Mouse (Mus musculus) MEL (cell line): ENCODE results near the gene Zmat1. TPM values are rescaled to one million over a fixed set of nuclear protein-coding genes. Genes with fewer than 3 reads are reported as not detected.

Source experiments
- DNase-seq: peaks from one replicate; pipeline ENCODE4 v3.0.0; 2011; ENCODE audit warnings: low read depth, low spot score
- H3K27ac ChIP-seq: 2 replicates; pipeline ENCODE4 v1.5.1; 2012; ENCODE audit warnings: low read depth, mild to moderate bottlenecking, control low read depth, low read length, moderate library complexity; ENCODE audit not compliant: control insufficient read depth
- H3K27me3 ChIP-seq, 2 experiments: fragments of 150-350 bp in 1 of 2; sonication (generic) in 1 of 2; 2 replicates each; pipeline ENCODE4 v1.6.1; 2012; ENCODE audit warnings: low read length in 2 of 2, mild to moderate bottlenecking in 2 of 2, improper control_type of control experiment in 1 of 2, moderate library complexity in 1 of 2; ENCODE audit not compliant: insufficient read depth in 2 of 2, control insufficient read depth in 1 of 2
- H3K36me3 ChIP-seq, 2 experiments: 2 replicates each; pipeline ENCODE4 v1.6.1; 2012 to 2014; ENCODE audit warnings: low read length in 2 of 2, improper control_type of control experiment in 1 of 2, inconsistent platforms in 1 of 2, mild to moderate bottlenecking in 1 of 2; ENCODE audit not compliant: insufficient read depth in 2 of 2, control insufficient read depth in 1 of 2
- H3K4me1 ChIP-seq, 2 experiments: fragments of 150-350 bp in 1 of 2; sonication (generic) in 1 of 2; 2 replicates each; pipeline ENCODE4 v1.6.1; 2012; ENCODE audit warnings: low read length in 2 of 2, improper control_type of control experiment in 1 of 2, mild to moderate bottlenecking in 1 of 2; ENCODE audit not compliant: insufficient read depth in 2 of 2, control insufficient read depth in 1 of 2
- H3K4me3 ChIP-seq, 2 experiments: fragments of 150-350 bp in 1 of 2; sonication (generic) in 1 of 2; 2 replicates each; pipeline ENCODE4 v1.5.1; 2012; ENCODE audit warnings: low read depth in 2 of 2, low read length in 2 of 2, mild to moderate bottlenecking in 2 of 2, moderate library complexity in 2 of 2, control low read depth in 1 of 2, improper control_type of control experiment in 1 of 2; ENCODE audit not compliant: control insufficient read depth in 1 of 2, insufficient read depth in 1 of 2
- H3K79me2 ChIP-seq: 2 replicates; pipeline ENCODE4 v1.6.1; 2012; ENCODE audit warnings: mild to moderate bottlenecking, low read length, moderate library complexity; ENCODE audit not compliant: control insufficient read depth, poor library complexity, insufficient read depth
- H3K9ac ChIP-seq: 2 replicates; pipeline ENCODE4 v1.6.1; 2012; ENCODE audit warnings: low read depth, mild to moderate bottlenecking, control low read depth, low read length, moderate library complexity; ENCODE audit not compliant: control insufficient read depth, poor library complexity, severe bottlenecking
- H3K9me3 ChIP-seq: fragments of 150-350 bp; sonication (generic); replicated peaks from 2 replicates; pipeline ENCODE4 v1.6.1; 2012; ENCODE audit warnings: mild to moderate bottlenecking, low read length, improper control_type of control experiment, moderate library complexity; ENCODE audit not compliant: insufficient read depth
- CTCF ChIP-seq, 3 experiments: IDR thresholded peaks in 2 of 3; conservative IDR thresholded peaks in 1 of 3; 2 replicates each; pipeline ENCODE4 v1.5.1; 2011 to 2012; ENCODE audit warnings: low read length in 3 of 3, low read depth in 2 of 3, mild to moderate bottlenecking in 2 of 3, improper control_type of control experiment in 1 of 3, inconsistent platforms in 1 of 3, mixed read lengths in 1 of 3, moderate library complexity in 1 of 3; ENCODE audit not compliant: control insufficient read depth in 1 of 3, insufficient read depth in 1 of 3, poor library complexity in 1 of 3, severe bottlenecking in 1 of 3
- ELF1 ChIP-seq: IDR thresholded peaks from 2 replicates; pipeline ENCODE4 v1.6.1; 2014; ENCODE audit warnings: low read depth, mild to moderate bottlenecking, inconsistent platforms, low read length, improper control_type of control experiment, moderate library complexity
- GABPA ChIP-seq: IDR thresholded peaks from 2 replicates; pipeline ENCODE4 v1.6.1; 2012; ENCODE audit warnings: low read depth, mild to moderate bottlenecking, inconsistent platforms, low read length, improper control_type of control experiment, moderate library complexity
- HCFC1 ChIP-seq: IDR thresholded peaks from 2 replicates; pipeline ENCODE4 v1.6.1; 2012; ENCODE audit warnings: low read depth, mild to moderate bottlenecking, inconsistent platforms, low read length, improper control_type of control experiment, moderate library complexity
- JUND ChIP-seq: IDR thresholded peaks from 2 replicates; pipeline ENCODE4 v1.6.1; 2011; ENCODE audit warnings: low read depth, mild to moderate bottlenecking, improper control_type of control experiment, low read length
- MAX ChIP-seq: IDR thresholded peaks from 2 replicates; pipeline ENCODE4 v1.6.1; 2011; ENCODE audit warnings: low read length, improper control_type of control experiment
- MAZ ChIP-seq: IDR thresholded peaks from 2 replicates; pipeline ENCODE4 v1.6.1; 2012; ENCODE audit warnings: low read depth, mild to moderate bottlenecking, inconsistent platforms, low read length, improper control_type of control experiment
- MEF2A ChIP-seq: IDR thresholded peaks from 2 replicates; pipeline ENCODE4 v1.6.1; 2014; ENCODE audit warnings: low read depth, mild to moderate bottlenecking, inconsistent platforms, low read length, improper control_type of control experiment; ENCODE audit not compliant: poor library complexity, insufficient replicate concordance, severe bottlenecking; ENCODE audit errors: extremely low read depth
- MXI1 ChIP-seq: IDR thresholded peaks from 2 replicates; pipeline ENCODE4 v1.6.1; 2011; ENCODE audit warnings: mild to moderate bottlenecking, low read depth, low read length, improper control_type of control experiment
- NRF1 ChIP-seq: IDR thresholded peaks from 2 replicates; pipeline ENCODE4 v1.6.1; 2014; ENCODE audit warnings: low read depth, mild to moderate bottlenecking, inconsistent platforms, low read length, improper control_type of control experiment, moderate library complexity; ENCODE audit not compliant: poor library complexity, insufficient read depth, severe bottlenecking
- POLR2A ChIP-seq, 2 experiments: IDR thresholded peaks; 2 replicates each; pipeline ENCODE4 v1.6.1; 2011 to 2012; ENCODE audit warnings: low read length in 2 of 2, mild to moderate bottlenecking in 2 of 2, control low read depth in 1 of 2, improper control_type of control experiment in 1 of 2, low read depth in 1 of 2, moderate library complexity in 1 of 2; ENCODE audit not compliant: control insufficient read depth in 1 of 2, insufficient read depth in 1 of 2, poor library complexity in 1 of 2
- POLR2AphosphoS2 ChIP-seq: IDR thresholded peaks from 2 replicates; pipeline ENCODE4 v1.6.1; 2011; ENCODE audit warnings: low read length, improper control_type of control experiment
- POLR2AphosphoS5 ChIP-seq: IDR thresholded peaks from 2 replicates; pipeline ENCODE4 v1.6.1; 2012; ENCODE audit warnings: low read depth, borderline replicate concordance, mild to moderate bottlenecking, inconsistent platforms, low read length, moderate library complexity, mixed read lengths
- RCOR1 ChIP-seq: IDR thresholded peaks from 2 replicates; pipeline ENCODE4 v1.6.1; 2012; ENCODE audit warnings: low read depth, mild to moderate bottlenecking, inconsistent platforms, low read length, improper control_type of control experiment
- TAL1 ChIP-seq: IDR thresholded peaks from 2 replicates; pipeline ENCODE4 v1.6.1; 2012; ENCODE audit warnings: mild to moderate bottlenecking, inconsistent platforms, low read length, moderate library complexity, mixed read lengths
- TCF12 ChIP-seq: IDR thresholded peaks from 2 replicates; pipeline ENCODE4 v1.6.1; 2014; ENCODE audit warnings: low read depth, mild to moderate bottlenecking, inconsistent platforms, low read length, improper control_type of control experiment, moderate library complexity
- USF1 ChIP-seq: IDR thresholded peaks from 2 replicates; pipeline ENCODE4 v1.6.1; 2014; ENCODE audit warnings: low read depth, mild to moderate bottlenecking, inconsistent platforms, low read length, improper control_type of control experiment, moderate library complexity
- USF2 ChIP-seq, 2 experiments: IDR thresholded peaks; 2 replicates each; pipeline ENCODE4 v1.6.1; 2011 to 2012; ENCODE audit warnings: improper control_type of control experiment in 2 of 2, low read length in 2 of 2, borderline replicate concordance in 1 of 2, inconsistent platforms in 1 of 2, low read depth in 1 of 2, mild to moderate bottlenecking in 1 of 2; ENCODE audit not compliant: insufficient read depth in 1 of 2
- ZMIZ1 ChIP-seq: IDR thresholded peaks from 2 replicates; pipeline ENCODE4 v1.6.1; 2012; ENCODE audit warnings: low read depth, mild to moderate bottlenecking, inconsistent platforms, low read length, improper control_type of control experiment, moderate library complexity
- ZNF384 ChIP-seq: IDR thresholded peaks from 2 replicates; pipeline ENCODE4 v1.6.1; 2012; ENCODE audit warnings: low read depth, mild to moderate bottlenecking, inconsistent platforms, low read length, improper control_type of control experiment
- polyA plus RNA-seq, 2 experiments: library from polyadenylated mRNA; stranded (reverse) in 1 of 2; unstranded in 1 of 2; fragments of >175 nt in 1 of 2; fragments of >200 nt in 1 of 2; gene quantifications; 2 replicates each; pipeline versions ENCODE4 v1.2.1 to v1.2.4; 2012; ENCODE audit warnings: low replicate concordance in 2 of 2, low read depth in 1 of 2; ENCODE audit not compliant: insufficient read length in 2 of 2, insufficient read depth in 1 of 2, missing spikeins in 1 of 2
- total RNA-seq: library from RNA; depleted of rRNA; stranded (reverse); fragments of 300-350 nt; gene quantifications from 2 replicates; pipeline ENCODE4 v1.2.3, GENCODE M21; 2012

Gene Zmat1
- total and polyA plus RNA-seq, 3 experiments = 1.7 to 3.9 TPM; not detected in 1

GRCm38 (mm10) chrX:135025135-135025534 lies 16.1 kb upstream of the Zmat1 start:
- H3K9me3 ChIP-seq = no peaks in the 10 kb centered on the region
- no peaks in the 10 kb centered on the region; a peak in 1 of 4 replicates for H3K27me3 ChIP-seq
- H3K4me3 ChIP-seq = no peak overlapping the region
- no peak overlapping the region for H3K9ac ChIP-seq
- no peak for TF ChIP-seq MAZ
- TF ChIP-seq USF2 (IDR thresholded peaks at IDR 0.05; ENCODE audit: borderline replicate concordance in 1 of 2, insufficient read depth in 1 of 2, low read depth in 1 of 2, low read length in 2 of 2) = no peak
- no peak for TF ChIP-seq GABPA
- TF ChIP-seq RCOR1 = no peak
- no peak for TF ChIP-seq POLR2AphosphoS5
- no peak for TF ChIP-seq POLR2AphosphoS2
- no peak for TF ChIP-seq TCF12
- no peak for TF ChIP-seq ELF1
- no peak for DNase-seq
- H3K79me2 ChIP-seq = no peaks in the 10 kb centered on the region
- no peaks in the 10 kb centered on the region for H3K36me3 ChIP-seq
- H3K27ac ChIP-seq = no peak overlapping the region
- H3K4me1 ChIP-seq = no peaks in the 10 kb centered on the region

- Histone ChIP-seq H3K79me2 (peaks cover 5% of the 10 kb centered on the region; the same call in 1 of the 2 replicates), H3K4me3 (no peak overlapping the region), H3K27me3 (no peaks in the 10 kb centered on the region), H3K9me3 (no peaks in the 10 kb centered on the region), H3K27ac (no peak overlapping the region), H3K4me1 (peaks cover 0 to 6% of the 10 kb centered on the region in 2 experiments; a peak in 1 of 4 replicates), H3K9ac (no peak overlapping the region), H3K36me3 (peaks cover 0 to 11% of the 10 kb centered on the region in 2 experiments; a peak in 2 of 4 replicates)
- no peak for TF ChIP-seq MAX
- TF ChIP-seq USF1 = no peak
- no peak for TF ChIP-seq TCF12
- no peak for TF ChIP-seq RCOR1
- no peak for TF ChIP-seq MEF2A
- no peak for TF ChIP-seq HCFC1
- TF ChIP-seq JUND = no peak
- TF ChIP-seq MXI1 = no peak
- no peak for TF ChIP-seq NRF1
- TF ChIP-seq GABPA = no peak
- TF ChIP-seq ELF1 = no peak
- TF ChIP-seq POLR2A (IDR thresholded peaks at IDR 0.05; ENCODE audit: control insufficient read depth in 1 of 2, insufficient read depth in 1 of 2, low read depth in 1 of 2, low read length in 2 of 2, poor library complexity in 1 of 2) = no peak
- no peak for TF ChIP-seq POLR2AphosphoS2
- TF ChIP-seq USF2 (IDR thresholded peaks at IDR 0.05; ENCODE audit: borderline replicate concordance in 1 of 2, insufficient read depth in 1 of 2, low read depth in 1 of 2, low read length in 2 of 2) = no peak
- no peak for TF ChIP-seq ZNF384
- no peak for TF ChIP-seq ZMIZ1
- no peak for TF ChIP-seq CTCF (IDR thresholded peaks at IDR 0.05 in 2 of 3, conservative IDR thresholded peaks at IDR 0.05 in 1 of 3; ENCODE audit: control insufficient read depth in 1 of 3, insufficient read depth in 1 of 3, low read depth in 2 of 3, low read length in 3 of 3, poor library complexity in 1 of 3, severe bottlenecking in 1 of 3)
- no peak for TF ChIP-seq TAL1
- DNase-seq = no peak
Observed at GRCm38 (mm10) chrX:135011381-135011780, 2.4 kb upstream of the Zmat1 start.
